Mouse (Mus musculus): ENCODE results near the gene Chn1. TPM values are rescaled to one million over a fixed set of nuclear protein-coding genes. Genes with fewer than 3 reads are reported as not detected.

Gene Chn1
- polyA plus RNA-seq, 1 experiment from 2014 or later, result 93.8 TPM

- no peak for ATAC-seq (ENCODE audit: low FRiP score)
- WGBS, result 69% methylated on average over 2 of the region's 2 CpGs
- Histone ChIP-seq H3K9me3 (replicated peaks) (no peaks in the 10 kb centered on the region), H3K4me2 (replicated peaks) (no peak overlapping the region), H3K4me1 (0 out of 2 replicates have a peak, but pooled peaks cover 4% of the 10 kb centered on the region), H3K4me3 (no peak overlapping the region), H3K36me3 (no peaks in the 10 kb centered on the region), H3K27ac (no peak overlapping the region), H3K9ac (no peak overlapping the region), H3K27me3 (no peaks in the 10 kb centered on the region)
Measured at GRCm38 (mm10) chr2:73727868-73728267, 47.3 kb downstream of the Chn1 start.

- Histone ChIP-seq H3K27me3 (no peaks in the 10 kb centered on the region), H3K9me3 (replicated peaks) (no peaks in the 10 kb centered on the region), H3K9ac (no peak overlapping the region), H3K27ac (no peak overlapping the region), H3K4me3 (no peak overlapping the region), H3K36me3 (no peaks in the 10 kb centered on the region), H3K4me1 (peaks cover 14% of the 10 kb centered on the region), H3K4me2 (replicated peaks) (no peak overlapping the region)
- WGBS, result 66% methylated on average over 3 of the region's 3 CpGs
- no peak for ATAC-seq (ENCODE audit: low FRiP score)
Measured at GRCm38 (mm10) chr2:73724934-73725333, 50.2 kb downstream of the Chn1 start.

DNA sequence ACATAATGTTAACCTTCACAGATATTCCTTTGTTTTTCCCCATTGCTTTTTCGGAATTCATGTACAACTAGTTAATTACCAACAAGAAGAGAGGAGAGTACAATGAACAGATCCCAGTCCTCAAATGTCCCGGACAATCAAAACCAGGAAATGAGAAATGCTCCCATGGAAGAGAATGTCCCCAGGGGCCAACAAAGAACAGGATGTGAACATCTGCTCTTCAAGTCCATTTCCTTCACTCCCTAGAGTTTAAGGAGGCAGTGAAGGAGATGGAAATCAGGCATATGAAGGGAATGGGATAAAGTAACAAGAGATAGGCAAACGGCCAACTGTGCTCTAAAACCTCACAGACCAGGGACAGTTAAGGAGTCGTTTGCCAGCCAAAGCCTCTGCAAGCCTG is 53.3 kb downstream of the Chn1 start:
- Histone ChIP-seq H3K36me3 (no peaks in the 10 kb centered on the region), H3K4me3 (no peak overlapping the region), H3K9ac (no peak overlapping the region), H3K9me3 (replicated peaks) (no peaks in the 10 kb centered on the region), H3K27ac (no peak overlapping the region), H3K4me2 (replicated peaks) (no peak overlapping the region), H3K4me1 (peaks cover 14% of the 10 kb centered on the region), H3K27me3 (no peaks in the 10 kb centered on the region)
- 48% methylated on average over 4 of the region's 4 CpGs for WGBS
- ATAC-seq (ENCODE audit: low FRiP score), result no peak

DNA sequence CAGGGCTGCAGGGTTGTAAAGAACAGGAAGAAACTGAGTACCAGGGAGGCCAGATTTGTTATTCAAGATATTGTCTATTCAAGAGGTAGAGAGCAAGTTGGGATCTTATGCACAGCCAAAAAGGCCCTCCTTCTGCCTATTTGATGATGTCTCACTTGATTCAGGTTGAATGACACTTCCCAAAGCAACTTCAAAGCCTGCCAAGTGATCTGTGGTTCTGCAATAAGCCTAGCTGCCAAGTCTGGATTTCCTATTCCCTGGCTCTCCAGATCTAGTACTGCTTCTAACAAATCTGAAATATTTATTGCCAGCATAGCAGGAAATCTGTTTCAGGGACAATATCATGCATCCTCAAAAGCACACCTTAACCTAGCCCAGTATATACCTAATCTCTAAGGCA is 62.7 kb downstream of the Chn1 start:
- H3K9me3 ChIP-seq (replicated peaks), result no peaks in the 10 kb centered on the region
- H3K4me1 ChIP-seq, result no peaks in the 10 kb centered on the region
- H3K27me3 ChIP-seq, result no peaks in the 10 kb centered on the region
- no peak overlapping the region for H3K4me3 ChIP-seq
- no peak overlapping the region for H3K27ac ChIP-seq
- H3K9ac ChIP-seq, result no peak overlapping the region
- ATAC-seq (ENCODE audit: low FRiP score), result no peak
- H3K36me3 ChIP-seq, result no peaks in the 10 kb centered on the region
- no peak overlapping the region for H3K4me2 ChIP-seq (replicated peaks)

GRCm38 (mm10) chr2:73693045-73693444 is 82.1 kb downstream of the Chn1 start:
- Histone ChIP-seq H3K27ac (no peak overlapping the region), H3K4me1 (no peaks in the 10 kb centered on the region), H3K9ac (no peak overlapping the region), H3K27me3 (no peaks in the 10 kb centered on the region), H3K36me3 (no peaks in the 10 kb centered on the region), H3K4me3 (no peak overlapping the region), H3K9me3 (replicated peaks) (no peaks in the 10 kb centered on the region), H3K4me2 (replicated peaks) (no peak overlapping the region)
- ATAC-seq (ENCODE audit: low FRiP score), result no peak
- 73% methylated on average over 4 of the region's 4 CpGs for WGBS

- WGBS, result 80% methylated on average over 6 of the region's 6 CpGs
- no peak overlapping the region for H3K9ac ChIP-seq
- no peak for ATAC-seq (ENCODE audit: low FRiP score)
Measured at GRCm38 (mm10) chr2:73690783-73691604, 84.2 kb downstream of the Chn1 start.

DNA sequence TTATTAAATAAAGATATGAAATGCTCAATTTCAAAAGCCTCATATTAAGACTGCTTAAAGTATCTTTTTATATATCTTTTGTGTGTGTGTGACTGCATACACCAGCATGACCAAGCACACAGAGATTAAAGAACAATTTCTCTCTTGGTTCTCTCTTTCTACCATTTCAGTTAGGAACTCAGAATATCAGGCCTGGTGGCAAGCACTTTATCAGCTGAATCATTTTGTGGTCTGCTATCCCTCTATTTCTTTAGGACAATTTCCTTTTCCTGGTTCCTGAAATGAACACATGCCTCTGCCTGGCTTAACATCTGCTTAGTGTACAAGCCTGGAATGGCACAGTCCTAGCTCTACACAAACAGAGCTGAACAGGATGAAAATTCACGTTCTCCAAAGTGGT is 92.6 kb downstream of the Chn1 start:
- no peak overlapping the region for H3K9ac ChIP-seq
- no peaks in the 10 kb centered on the region for H3K9me3 ChIP-seq (replicated peaks)
- no peak overlapping the region for H3K4me3 ChIP-seq
- H3K36me3 ChIP-seq, result no peaks in the 10 kb centered on the region
- no peak overlapping the region for H3K4me2 ChIP-seq (replicated peaks)
- H3K4me1 ChIP-seq, result no peaks in the 10 kb centered on the region
- 75% methylated on average over 1 of the region's 1 CpGs for whole genome bisulfite sequencing
- ATAC-seq (ENCODE audit: low FRiP score), result no peak
- H3K27ac ChIP-seq, result no peak overlapping the region
- H3K27me3 ChIP-seq, result no peaks in the 10 kb centered on the region

More at GRCm38 (mm10) chr2:73690783-73691604, 84.2 kb downstream of the Chn1 start:
- Histone ChIP-seq H3K36me3 (no peaks in the 10 kb centered on the region), H3K4me3 (no peak overlapping the region), H3K27ac (no peak overlapping the region), H3K4me1 (no peaks in the 10 kb centered on the region), H3K4me2 (replicated peaks) (no peak overlapping the region), H3K9me3 (replicated peaks) (no peaks in the 10 kb centered on the region), H3K27me3 (no peaks in the 10 kb centered on the region)

DNA sequence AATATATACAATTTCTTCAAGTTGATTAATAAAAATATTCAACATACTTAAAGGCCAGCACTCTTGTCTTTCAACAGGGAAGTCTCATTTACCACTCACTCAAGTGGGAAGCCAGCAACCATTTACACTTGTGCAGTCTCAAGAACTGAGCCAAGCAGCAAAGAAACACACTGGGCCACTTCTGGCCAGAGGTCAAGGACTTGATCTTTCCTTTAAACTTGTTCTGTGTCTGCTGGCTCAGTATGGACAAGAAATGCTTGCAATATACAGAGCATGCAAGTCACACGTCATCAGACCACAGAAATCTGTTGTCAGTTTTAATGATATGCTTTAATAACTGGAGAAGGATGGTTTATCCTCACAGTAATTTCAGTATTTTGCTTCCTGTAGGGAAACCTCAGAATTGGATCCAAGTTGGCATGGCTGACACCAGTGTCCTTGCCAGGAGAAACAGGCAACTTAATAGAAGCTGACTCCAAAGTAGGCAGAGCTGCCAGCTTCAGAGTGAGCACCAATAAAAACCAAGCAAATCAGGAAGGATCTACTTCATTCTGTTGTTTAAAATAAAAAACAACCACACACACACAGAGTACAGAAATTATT is 94.6 kb downstream of the Chn1 start:
- Histone ChIP-seq H3K9ac (no peak overlapping the region), H3K9me3 (replicated peaks) (no peaks in the 10 kb centered on the region), H3K4me1 (no peaks in the 10 kb centered on the region), H3K4me2 (replicated peaks) (no peak overlapping the region), H3K27me3 (no peaks in the 10 kb centered on the region), H3K27ac (no peak overlapping the region), H3K4me3 (no peak overlapping the region), H3K36me3 (no peaks in the 10 kb centered on the region)
- ATAC-seq (ENCODE audit: low FRiP score), result no peak
- 86% methylated on average over 1 of the region's 1 CpGs for WGBS

GRCm38 (mm10) chr2:73668608-73669007 is 106.5 kb downstream of the Chn1 start:
- Histone ChIP-seq H3K4me3 (no peak overlapping the region), H3K4me2 (replicated peaks) (no peak overlapping the region), H3K9ac (no peak overlapping the region), H3K27me3 (no peaks in the 10 kb centered on the region), H3K4me1 (peaks cover 3% of the 10 kb centered on the region; the same call in 1 of the 2 replicates), H3K9me3 (replicated peaks) (no peaks in the 10 kb centered on the region), H3K36me3 (no peaks in the 10 kb centered on the region), H3K27ac (no peak overlapping the region)
- no peak for ATAC-seq (ENCODE audit: low FRiP score)
- 83% methylated on average over 4 of the region's 4 CpGs for WGBS

GRCm38 (mm10) chr2:73660566-73661134 is 114.5 kb downstream of the Chn1 start:
- H3K4me2 ChIP-seq (replicated peaks), result peak overlapping the region; percentile 47
- H3K9ac ChIP-seq, result no peak overlapping the region
- H3K4me3 ChIP-seq, result no peak overlapping the region
- no peaks in the 10 kb centered on the region for H3K27me3 ChIP-seq
- no peaks in the 10 kb centered on the region for H3K36me3 ChIP-seq
- 79% methylated on average over 11 of the region's 11 CpGs for whole genome bisulfite sequencing
- no peaks in the 10 kb centered on the region for H3K9me3 ChIP-seq (replicated peaks)
- peaks cover 27% of the 10 kb centered on the region for H3K4me1 ChIP-seq
- ATAC-seq (ENCODE audit: low FRiP score), result peak; percentile 53
- H3K27ac ChIP-seq, result no peak overlapping the region

GRCm38 (mm10) chr2:73659726-73660565 is 115.2 kb downstream of the Chn1 start:
- peak; percentile 89 for ATAC-seq (ENCODE audit: low FRiP score)
- Histone ChIP-seq H3K4me2 (replicated peaks) (peak overlapping the region; percentile 47), H3K27ac (peak overlapping the region; percentile 71), H3K9ac (no peak overlapping the region), H3K36me3 (no peaks in the 10 kb centered on the region), H3K9me3 (replicated peaks) (no peaks in the 10 kb centered on the region), H3K4me1 (peaks cover 28% of the 10 kb centered on the region), H3K27me3 (no peaks in the 10 kb centered on the region), H3K4me3 (peak overlapping the region; percentile 13)
- 29% methylated on average over 18 of the region's 18 CpGs for WGBS

DNA sequence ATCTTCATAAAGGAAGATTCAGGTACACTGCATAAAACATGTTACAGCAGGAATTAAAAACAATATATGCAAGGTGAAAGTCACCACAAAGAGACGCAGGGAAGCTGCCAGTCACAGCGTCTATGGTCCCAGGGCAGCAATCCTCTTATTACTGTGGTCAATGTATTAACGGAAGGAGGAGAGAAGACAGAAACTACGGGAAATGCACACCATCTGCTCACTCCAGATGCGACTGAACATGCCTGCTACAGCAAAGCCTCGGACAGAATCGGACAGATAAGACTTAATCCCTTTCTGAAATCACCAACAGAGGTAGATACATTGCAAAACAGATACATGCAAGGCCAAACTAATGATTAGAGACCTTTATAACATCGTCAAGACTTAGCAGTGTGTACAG is 116.1 kb downstream of the Chn1 start:
- no peak overlapping the region for H3K9ac ChIP-seq
- H3K27ac ChIP-seq, result no peak overlapping the region
- H3K4me1 ChIP-seq, result peaks cover 28% of the 10 kb centered on the region
- no peak overlapping the region for H3K4me2 ChIP-seq (replicated peaks)
- H3K36me3 ChIP-seq, result no peaks in the 10 kb centered on the region
- H3K27me3 ChIP-seq, result no peaks in the 10 kb centered on the region
- no peak for ATAC-seq (ENCODE audit: low FRiP score)
- 66% methylated on average over 8 of the region's 8 CpGs for WGBS
- no peaks in the 10 kb centered on the region for H3K9me3 ChIP-seq (replicated peaks)
- no peak overlapping the region for H3K4me3 ChIP-seq

All from hindbrain, embryonic 12.5 days (tissue).